Mouse (Mus musculus) cortical plate, adult 2 months (tissue): ENCODE results near the gene Cflar.
"Not testable (repeated sequence)": the region's sequence is repeated elsewhere in the genome, so short reads cannot be mapped to it uniquely, and the experiment has no call there.

Experiments used
- CTCF ChIP-seq: fragments of 200-500 bp; IDR thresholded peaks from 2 replicates; pipeline ENCODE4 v1.5.1; 2011; ENCODE audit warnings: mild to moderate bottlenecking, control low read depth, low read length; ENCODE audit not compliant: insufficient read depth; ENCODE audit errors: extremely low read depth
- POLR2A ChIP-seq: fragments of 200-500 bp; IDR thresholded peaks from 2 replicates; pipeline ENCODE4 v1.6.1; 2011; ENCODE audit warnings: mild to moderate bottlenecking, low read length, control low read depth; ENCODE audit not compliant: insufficient read depth; ENCODE audit errors: extremely low read depth

DNA sequence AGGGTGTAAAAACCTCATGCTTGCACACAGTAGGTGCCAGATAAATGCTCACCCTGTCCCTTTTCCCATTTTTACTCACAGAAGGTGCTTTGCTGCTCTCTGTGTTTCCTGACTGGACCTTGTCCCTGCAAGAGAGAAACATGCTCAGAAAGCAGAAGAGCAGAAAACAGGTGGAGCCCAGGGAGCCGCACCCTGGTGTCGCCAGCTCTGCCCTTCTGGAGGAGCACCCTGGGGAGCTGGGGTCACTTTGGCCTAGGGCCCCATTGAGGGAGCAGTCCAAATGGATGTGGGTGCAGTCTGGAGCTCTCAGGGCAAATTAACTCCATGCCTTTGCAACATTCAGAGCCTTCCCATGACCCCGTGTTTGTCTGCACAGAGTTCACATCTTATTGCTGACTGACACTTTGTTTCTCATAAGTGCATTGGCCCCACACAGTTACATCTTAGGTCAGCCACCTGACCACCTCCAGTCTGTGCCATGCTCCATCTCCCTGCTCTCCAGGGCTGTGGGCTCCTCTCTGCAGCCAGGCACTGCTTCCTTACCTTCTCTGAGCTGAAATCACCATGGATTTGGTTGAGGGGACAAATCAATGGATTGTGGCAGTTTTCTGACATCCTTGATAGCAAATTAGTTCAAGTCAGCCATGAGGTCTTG lies 20.3 kb upstream of the Cflar start:
- TF ChIP-seq CTCF, POLR2A: not testable (repeated sequence)
